Comparison of ENCODE assay signal across 20 mouse cellular contexts in genomic region chr4:55859211-55859761, GRCm38 (mm10).
"Had no signal": no experiment of that assay in that cellular context is flagged by ENCODE, and none has a peak within 500 bp of the region (broad histone marks: within the 10 kb centered on the region; RNA-seq: fewer than 3 reads in every experiment).

No protein-coding gene starts in this region.

- H3K27me3 ChIP-seq: limb, embryonic 13.5 days; liver, embryonic 12.5 days; liver, embryonic 15.5 days; lung, embryonic 15.5 days; midbrain, embryonic 12.5 days; midbrain, embryonic 15.5 days; neural tube, embryonic 13.5 days; stomach, embryonic 15.5 days had no signal

- H3K4me2 ChIP-seq: limb, embryonic 13.5 days; liver, embryonic 12.5 days; liver, embryonic 15.5 days; lung, embryonic 15.5 days; midbrain, embryonic 12.5 days; midbrain, embryonic 15.5 days; neural tube, embryonic 13.5 days; stomach, embryonic 15.5 days had no signal

- H3K9me3 ChIP-seq: limb, embryonic 10.5 days; limb, embryonic 13.5 days; liver, embryonic 12.5 days; liver, embryonic 15.5 days; lung, embryonic 15.5 days; midbrain, embryonic 12.5 days; midbrain, embryonic 15.5 days; neural tube, embryonic 13.5 days; stomach, embryonic 15.5 days had no signal

- H3K27ac ChIP-seq: limb, embryonic 10.5 days; limb, embryonic 13.5 days; liver, embryonic 12.5 days; liver, embryonic 15.5 days; lung, embryonic 15.5 days; midbrain, embryonic 12.5 days; midbrain, embryonic 15.5 days; neural tube, embryonic 13.5 days; stomach, embryonic 15.5 days had no signal

- H3K36me3 ChIP-seq: limb, embryonic 10.5 days; limb, embryonic 13.5 days; liver, embryonic 12.5 days; liver, embryonic 15.5 days; lung, embryonic 15.5 days; midbrain, embryonic 12.5 days; midbrain, embryonic 15.5 days; neural tube, embryonic 13.5 days; stomach, embryonic 15.5 days had no signal

- H3K4me3 ChIP-seq: limb, embryonic 10.5 days; limb, embryonic 13.5 days; liver, embryonic 12.5 days; liver, embryonic 15.5 days; lung, embryonic 15.5 days; midbrain, embryonic 12.5 days; midbrain, embryonic 15.5 days; myocyte; neural tube, embryonic 13.5 days; stomach, embryonic 15.5 days had no signal

- H3K4me1 ChIP-seq: limb, embryonic 10.5 days; limb, embryonic 13.5 days; liver, embryonic 12.5 days; liver, embryonic 15.5 days; lung, embryonic 15.5 days; midbrain, embryonic 12.5 days; midbrain, embryonic 15.5 days; neural tube, embryonic 13.5 days; stomach, embryonic 15.5 days had no signal

- ATAC-seq: liver, embryonic 12.5 days; midbrain, embryonic 15.5 days had no signal

- H3K9ac ChIP-seq: limb, embryonic 13.5 days; liver, embryonic 12.5 days; liver, embryonic 15.5 days; lung, embryonic 15.5 days; midbrain, embryonic 12.5 days; midbrain, embryonic 15.5 days; neural tube, embryonic 13.5 days; stomach, embryonic 15.5 days had no signal

- DNase-seq: kidney, adult 2 months; kidney, postnatal 10 days; kidney, postnatal 36 days; liver; lung, adult 18-20 months; lung, postnatal 10 days; lung, postnatal 4 days; retina, postnatal 1 day; thymus, adult 18-20 months; thymus, postnatal 36 days had no signal
